Mouse (Mus musculus) heart, postnatal 25 days (tissue): ENCODE measurements around the gene 2510009E07Rik. TPM values are rescaled to one million over a fixed set of nuclear protein-coding genes. Genes with fewer than 3 reads are reported as not detected.

Experiments used
- total RNA-seq, 2 experiments: library from RNA; stranded (reverse); gene quantifications; 2 replicates each; pipeline ENCODE4 v1.2.3; 2021

Gene 2510009E07Rik
- total RNA-seq, 2 experiments from 2014 or later, result 27.5 to 29.8 TPM

Other genes with a start within 250 kb of the 2510009E07Rik start
- gene Ehhadh, start 93.1 kb upstream of the 2510009E07Rik start, total RNA-seq, result 10 to 100 TPM; 12.1 to 13.8 TPM
- gene Map3k13, start 99.7 kb upstream of the 2510009E07Rik start, total RNA-seq, result under 1 TPM; 0.81 to 0.89 TPM